Mouse (Mus musculus) yolk sac, embryonic 10.5 days (tissue): ENCODE data around the gene Zfp128.
"Not testable (repeated sequence)": the region's sequence is repeated elsewhere in the genome, so short reads cannot be mapped to it uniquely, and the experiment has no call there.

Experiments used
- DNase-seq: peaks from one replicate; pipeline ENCODE4 v3.0.0-alpha.2; 2017; ENCODE audit warnings: low spot score

Zfp128 gene

GRCm38 (mm10) chr7:12880911-12881660 is at the start of gene Zfp128:
Zfp128 (plus strand) TSS chr7:12881177.
- DNase-seq: peak; percentile 93

- peak; percentile 95 for DNase-seq
Observed at GRCm38 (mm10) chr7:12834162-12835120, 46.5 kb upstream of the Zfp128 start, which contains the start of gene Zfp110. Zfp110 (plus strand) TSS chr7:12834761.

- DNase-seq: no peak
Observed at GRCm38 (mm10) chr7:12835193-12835671, 45.7 kb upstream of the Zfp128 start.

GRCm38 (mm10) chr7:12835779-12836178 is 45.2 kb upstream of the Zfp128 start:
- no peak for DNase-seq

- no peak for DNase-seq
Observed at GRCm38 (mm10) chr7:12874301-12874700, 6.7 kb upstream of the Zfp128 start.

- DNase-seq: no peak
Observed at GRCm38 (mm10) chr7:12880036-12880435, 941 bp upstream of the Zfp128 start.

GRCm38 (mm10) chr7:12880497-12880896 is 480 bp upstream of the Zfp128 start:
- not testable (repeated sequence) for DNase-seq

- no peak for DNase-seq
Observed at GRCm38 (mm10) chr7:12886563-12887266, 5.7 kb downstream of the Zfp128 start.

GRCm38 (mm10) chr7:12887585-12887984 is 6.6 kb downstream of the Zfp128 start:
- DNase-seq: no peak

- no peak for DNase-seq
Observed at GRCm38 (mm10) chr7:12890928-12891327, 10.0 kb downstream of the Zfp128 start.

- DNase-seq: no peak
Observed at GRCm38 (mm10) chr7:12891334-12891733, 10.4 kb downstream of the Zfp128 start.

- peak; percentile 91 for DNase-seq
Observed at GRCm38 (mm10) chr7:12897655-12898410, 16.9 kb downstream of the Zfp128 start, which contains the start of gene Zscan22. Zscan22 (plus strand) TSS chr7:12897815.

GRCm38 (mm10) chr7:12901517-12901916 is 20.5 kb downstream of the Zfp128 start:
- no peak for DNase-seq

- DNase-seq: no peak
Observed at GRCm38 (mm10) chr7:12903623-12904022, 22.6 kb downstream of the Zfp128 start.

- no peak for DNase-seq
Observed at GRCm38 (mm10) chr7:12905146-12905545, 24.2 kb downstream of the Zfp128 start.

GRCm38 (mm10) chr7:12909498-12909962 is 28.6 kb downstream of the Zfp128 start:
- DNase-seq: peak; percentile 78

GRCm38 (mm10) chr7:12910181-12910668 is 29.2 kb downstream of the Zfp128 start:
- peak; percentile 83 for DNase-seq

- DNase-seq: no peak
Observed at GRCm38 (mm10) chr7:12913556-12913955, 32.6 kb downstream of the Zfp128 start.

- not testable (repeated sequence) for DNase-seq
Observed at GRCm38 (mm10) chr7:12920495-12920894, 39.5 kb downstream of the Zfp128 start.

GRCm38 (mm10) chr7:12921318-12921704 is 40.3 kb downstream of the Zfp128 start:
- no peak for DNase-seq
